Mouse (Mus musculus): ENCODE data around the gene Lce6a.

DNA sequence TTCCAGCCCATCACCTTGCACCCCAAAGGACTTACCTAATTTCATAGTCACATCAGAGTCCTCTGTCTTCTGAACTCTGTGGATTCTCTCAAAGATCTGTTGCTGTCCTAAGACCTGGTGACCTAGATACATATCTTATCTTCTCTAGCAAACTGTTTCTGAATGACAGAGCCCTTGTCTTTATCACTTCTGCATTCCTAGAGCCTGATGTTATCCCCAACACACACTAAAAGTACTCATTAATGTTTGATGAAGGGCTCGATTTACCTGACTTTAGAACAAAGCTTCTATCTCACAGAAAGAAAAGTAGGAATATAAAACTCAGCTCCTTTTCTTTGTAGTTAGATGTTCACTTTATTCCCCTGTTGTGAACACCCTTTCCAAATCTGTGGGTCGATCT lies at the start of gene Lce6a:
- no peak for TF ChIP-seq CTCF (IDR thresholded peaks at IDR 0.05; ENCODE audit: low read depth, low read length)
- TF ChIP-seq GATA1 (IDR thresholded peaks at IDR 0.05; ENCODE audit: borderline replicate concordance, low read length) = no peak
